Mouse (Mus musculus) layer of hippocampus, adult 9-10 months (tissue): Measurements from ENCODE around the gene Gm10061.
"Not testable (repeated sequence)": the region's sequence is repeated elsewhere in the genome, so short reads cannot be mapped to it uniquely, and the experiment has no call there.

Experiments
- DNase-seq: peaks from one replicate; pipeline ENCODE4 v3.0.0; 2022; ENCODE audit warnings: low spot score

The Gm10061 gene

GRCm38 (mm10) chr16:89150786-89151185 is at the start of gene Gm10061:
Gm10061 (plus strand) TSS chr16:89151086.
- DNase-seq = no peak

GRCm38 (mm10) chr16:89140551-89140950 is 10.3 kb upstream of the Gm10061 start, which contains the start of gene Gm6358:
Gm6358 (plus strand) TSS chr16:89140851.
- no peak for DNase-seq

- DNase-seq = no peak
These were observed 6.8 kb downstream of the Gm10061 start, which contains the start of gene Gm9789 for GRCm38 (mm10) chr16:89157652-89158051. Gm9789 (plus strand) TSS chr16:89157952.

- not testable (repeated sequence) for DNase-seq
These were observed 18.3 kb downstream of the Gm10061 start, which contains the start of gene Gm7735 for GRCm38 (mm10) chr16:89169190-89169589. Gm7735 (plus strand) TSS chr16:89169490.

DNA sequence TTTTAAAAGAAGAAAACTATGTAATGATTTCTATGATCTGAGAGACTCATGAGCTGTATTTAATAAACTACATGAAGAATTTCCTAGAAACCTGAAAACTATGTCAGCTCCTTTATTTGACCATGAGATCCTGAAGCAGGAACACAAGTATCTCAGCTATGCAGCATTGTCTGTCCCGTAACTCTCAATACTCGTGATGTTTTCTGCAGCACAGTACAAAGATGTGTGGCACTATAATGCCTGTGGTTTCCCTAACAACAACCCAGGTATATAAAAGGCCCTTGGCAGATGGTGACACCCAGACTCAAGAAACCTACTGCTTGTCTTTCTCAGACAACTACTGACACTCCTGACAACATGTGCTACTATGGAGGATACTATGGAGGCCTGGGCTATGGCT is 23.5 kb downstream of the Gm10061 start, which contains the start of gene 1110057P08Rik:
Gene 1110057P08Rik, plus strand, starts transcription at position 301 of the 400 bp plus-strand sequence.
- DNase-seq = no peak

DNA sequence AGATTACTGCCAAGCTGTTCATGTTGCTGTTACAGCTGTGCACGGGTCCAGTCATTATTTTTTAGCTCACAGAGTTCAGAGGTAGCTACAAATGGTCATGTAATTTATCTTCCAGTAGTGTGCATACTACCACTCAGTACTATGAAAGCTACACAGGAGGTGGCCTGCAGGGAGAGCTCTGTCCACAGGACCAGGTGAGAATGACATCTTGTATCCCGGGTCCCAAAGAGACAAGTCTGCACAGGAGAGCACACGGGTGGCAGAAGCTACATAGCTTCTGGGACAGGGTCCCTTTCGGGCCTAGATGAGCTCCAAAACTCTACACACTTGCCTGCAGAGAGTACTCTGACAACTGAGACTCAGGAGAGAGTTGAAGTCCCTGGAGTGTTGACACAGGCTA is 37.7 kb downstream of the Gm10061 start:
- DNase-seq = no peak
